Mouse (Mus musculus): ENCODE results near the gene Llgl1. TPM values are rescaled to one million over a fixed set of nuclear protein-coding genes. Genes with fewer than 3 reads are reported as not detected.

The Llgl1 gene
- polyA plus RNA-seq, 1 experiment = 28.7 TPM

DNA sequence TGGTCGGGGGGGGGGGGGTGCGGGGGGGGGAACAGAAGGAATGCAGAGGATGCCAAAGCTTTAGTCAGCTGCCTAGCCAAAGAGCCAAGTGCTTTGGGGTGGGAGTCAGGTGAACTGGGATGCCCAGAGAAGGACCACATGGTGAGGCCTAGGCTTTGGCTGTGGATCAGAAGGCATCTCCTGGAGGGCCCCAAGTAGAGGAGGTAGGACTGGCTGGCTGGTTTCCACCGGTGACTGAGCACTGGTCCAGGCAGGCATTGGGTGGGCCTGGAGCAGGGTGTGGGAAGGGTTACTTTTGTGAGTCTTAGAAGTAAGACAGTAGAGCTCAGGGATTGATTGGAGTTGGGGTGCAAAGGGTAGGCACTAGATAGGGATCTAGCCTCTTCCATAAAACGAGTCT, 2.1 kb downstream of the Llgl1 start:
- H3K4me1 ChIP-seq (ENCODE audit: control insufficient read depth, insufficient read depth, low read length) = peaks cover 6% of the 10 kb centered on the region
- no peak overlapping the region for H3K27ac ChIP-seq (ENCODE audit: insufficient read depth, low read length)
- 0 out of 2 replicates have a peak, but pooled peaks cover under 1% of the 10 kb centered on the region for H3K36me3 ChIP-seq (ENCODE audit: control insufficient read depth, insufficient read depth, low read length, poor library complexity, severe bottlenecking)
- no peaks in the 10 kb centered on the region for H3K27me3 ChIP-seq (ENCODE audit: control insufficient read depth, insufficient read depth, low read length, poor library complexity, severe bottlenecking)
- no peak overlapping the region for H3K9ac ChIP-seq (ENCODE audit: low read depth, poor library complexity, severe bottlenecking)
- H3K4me3 ChIP-seq (ENCODE audit: low read depth, low read length) = no peak overlapping the region
- no peak for TF ChIP-seq EP300 (IDR thresholded peaks at IDR 0.05; ENCODE audit: insufficient read depth, low read depth, low read length)
- H3K9me3 ChIP-seq (replicated peaks; ENCODE audit: control insufficient read depth, insufficient read depth, low read length, poor library complexity, severe bottlenecking) = no peaks in the 10 kb centered on the region

DNA sequence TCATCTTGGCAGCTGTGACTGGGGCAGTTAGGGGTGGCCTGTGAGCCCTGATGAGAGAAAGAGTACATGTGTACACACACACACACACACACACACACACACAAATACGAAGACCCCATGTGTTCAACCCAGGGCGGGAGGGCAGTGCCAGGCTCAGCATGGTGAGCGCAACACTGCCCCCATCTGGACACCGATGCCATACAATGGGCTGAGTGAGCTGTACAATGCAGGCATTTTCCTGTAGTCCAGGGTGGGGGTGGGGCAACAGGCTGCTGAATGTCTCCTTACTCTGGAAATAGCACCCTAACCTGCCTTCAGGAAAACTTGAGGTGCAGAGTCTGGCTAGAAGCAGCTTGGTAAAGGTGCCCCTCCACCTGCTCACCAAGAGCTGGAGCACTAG, 3.6 kb downstream of the Llgl1 start:
- peaks cover 5% of the 10 kb centered on the region; the same call in 1 of the 2 replicates for H3K36me3 ChIP-seq (ENCODE audit: control insufficient read depth, insufficient read depth, low read length, poor library complexity, severe bottlenecking)
- H3K9ac ChIP-seq (ENCODE audit: low read depth, poor library complexity, severe bottlenecking) = no peak overlapping the region
- TF ChIP-seq EP300 (IDR thresholded peaks at IDR 0.05; ENCODE audit: insufficient read depth, low read depth, low read length) (no peak), POLR2A (IDR thresholded peaks at IDR 0.05; ENCODE audit: insufficient read depth, low read length) (no peak), CTCF (IDR thresholded peaks at IDR 0.05; ENCODE audit: low read depth, low read length) (peak; percentile 93)
- H3K4me1 ChIP-seq (ENCODE audit: control insufficient read depth, insufficient read depth, low read length) = peaks cover 6% of the 10 kb centered on the region
- no peaks in the 10 kb centered on the region for H3K9me3 ChIP-seq (replicated peaks; ENCODE audit: control insufficient read depth, insufficient read depth, low read length, poor library complexity, severe bottlenecking)
- no peak overlapping the region for H3K27ac ChIP-seq (ENCODE audit: insufficient read depth, low read length)
- no peak overlapping the region for H3K4me3 ChIP-seq (ENCODE audit: low read depth, low read length)
- H3K27me3 ChIP-seq (ENCODE audit: control insufficient read depth, insufficient read depth, low read length, poor library complexity, severe bottlenecking) = no peaks in the 10 kb centered on the region

DNA sequence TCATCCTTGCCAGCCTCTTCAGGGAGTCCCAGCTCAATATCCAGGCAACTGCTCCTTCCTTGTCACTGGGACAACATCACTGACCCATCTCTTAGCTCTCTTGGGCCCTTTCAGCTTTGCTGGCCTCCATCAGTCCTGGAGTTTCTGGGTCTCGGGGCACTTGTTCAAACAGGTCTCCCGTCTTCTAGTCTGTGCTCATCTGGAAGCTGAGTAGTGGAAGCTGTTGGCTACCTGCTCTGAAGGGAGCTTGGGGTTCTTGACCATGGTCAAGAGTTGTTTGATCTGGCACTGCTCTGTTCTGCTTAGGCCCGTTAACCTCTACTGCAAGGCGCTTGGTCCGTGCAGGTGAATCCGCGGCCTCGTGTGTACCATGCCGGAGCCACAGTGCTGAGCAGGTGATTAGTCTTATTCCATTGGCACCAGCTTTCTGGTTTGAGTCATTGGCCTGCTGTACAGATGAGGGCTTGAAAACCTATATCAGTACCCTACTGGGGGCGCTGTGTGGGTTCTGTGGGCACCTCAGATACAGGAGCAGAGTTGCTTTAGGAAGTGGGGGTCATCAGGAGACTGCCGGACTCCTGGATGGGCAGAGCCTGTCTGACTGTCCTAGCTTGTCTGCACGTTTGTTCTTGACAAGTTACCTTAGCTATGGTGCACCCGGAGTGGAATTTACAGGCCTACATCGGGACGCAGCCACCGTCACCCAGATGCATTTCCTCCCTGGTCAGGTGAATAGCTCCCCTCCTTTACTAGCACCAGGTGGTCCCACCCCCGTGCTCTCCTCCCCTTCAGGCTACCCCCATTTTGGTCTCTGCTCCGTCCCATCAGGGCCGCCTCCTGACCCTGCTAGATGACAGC, 4.7 kb downstream of the Llgl1 start:
- H3K9me3 ChIP-seq (replicated peaks; ENCODE audit: control insufficient read depth, insufficient read depth, low read length, poor library complexity, severe bottlenecking) = no peaks in the 10 kb centered on the region
- TF ChIP-seq POLR2A (IDR thresholded peaks at IDR 0.05; ENCODE audit: insufficient read depth, low read length) (no peak), CTCF (IDR thresholded peaks at IDR 0.05; ENCODE audit: low read depth, low read length) (no peak), EP300 (IDR thresholded peaks at IDR 0.05; ENCODE audit: insufficient read depth, low read depth, low read length) (no peak)
- H3K4me1 ChIP-seq (ENCODE audit: control insufficient read depth, insufficient read depth, low read length) = peaks cover 6% of the 10 kb centered on the region
- H3K27me3 ChIP-seq (ENCODE audit: control insufficient read depth, insufficient read depth, low read length, poor library complexity, severe bottlenecking) = no peaks in the 10 kb centered on the region
- no peak overlapping the region for H3K4me3 ChIP-seq (ENCODE audit: low read depth, low read length)
- no peak overlapping the region for H3K27ac ChIP-seq (ENCODE audit: insufficient read depth, low read length)
- H3K36me3 ChIP-seq (ENCODE audit: control insufficient read depth, insufficient read depth, low read length, poor library complexity, severe bottlenecking) = peaks cover 5% of the 10 kb centered on the region; the same call in 1 of the 2 replicates
- H3K9ac ChIP-seq (ENCODE audit: low read depth, poor library complexity, severe bottlenecking) = no peak overlapping the region

DNA sequence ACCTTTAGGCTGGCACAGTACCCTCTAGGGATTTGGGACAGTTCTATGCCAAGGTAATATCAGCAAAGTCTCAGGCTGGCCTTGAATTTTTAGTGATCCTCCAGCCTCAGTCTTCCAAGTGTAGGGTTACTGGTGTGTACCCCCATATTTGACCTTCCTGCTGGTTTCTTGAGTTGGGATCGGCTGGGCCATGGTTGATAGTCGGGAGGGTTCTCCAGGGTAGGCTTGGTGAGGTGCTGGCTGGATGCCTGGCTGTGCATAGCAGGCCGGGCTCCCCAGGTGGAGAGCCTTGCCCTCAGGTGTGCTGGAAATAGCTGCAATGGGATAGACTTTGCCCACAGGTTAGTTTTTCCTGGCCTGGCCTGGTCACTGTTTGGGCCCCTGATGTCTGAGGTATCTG, 5.7 kb downstream of the Llgl1 start:
- Histone ChIP-seq H3K27me3 (ENCODE audit: control insufficient read depth, insufficient read depth, low read length, poor library complexity, severe bottlenecking) (no peaks in the 10 kb centered on the region), H3K36me3 (ENCODE audit: control insufficient read depth, insufficient read depth, low read length, poor library complexity, severe bottlenecking) (peaks cover 5% of the 10 kb centered on the region; the same call in 1 of the 2 replicates), H3K4me3 (ENCODE audit: low read depth, low read length) (no peak overlapping the region), H3K27ac (ENCODE audit: insufficient read depth, low read length) (no peak overlapping the region), H3K9ac (ENCODE audit: low read depth, poor library complexity, severe bottlenecking) (no peak overlapping the region), H3K4me1 (ENCODE audit: control insufficient read depth, insufficient read depth, low read length) (peaks cover 6% of the 10 kb centered on the region), H3K9me3 (replicated peaks; ENCODE audit: control insufficient read depth, insufficient read depth, low read length, poor library complexity, severe bottlenecking) (no peaks in the 10 kb centered on the region)
- TF ChIP-seq EP300 (IDR thresholded peaks at IDR 0.05; ENCODE audit: insufficient read depth, low read depth, low read length) = no peak
- TF ChIP-seq POLR2A (IDR thresholded peaks at IDR 0.05; ENCODE audit: insufficient read depth, low read length) = no peak
- no peak for TF ChIP-seq CTCF (IDR thresholded peaks at IDR 0.05; ENCODE audit: low read depth, low read length)

DNA sequence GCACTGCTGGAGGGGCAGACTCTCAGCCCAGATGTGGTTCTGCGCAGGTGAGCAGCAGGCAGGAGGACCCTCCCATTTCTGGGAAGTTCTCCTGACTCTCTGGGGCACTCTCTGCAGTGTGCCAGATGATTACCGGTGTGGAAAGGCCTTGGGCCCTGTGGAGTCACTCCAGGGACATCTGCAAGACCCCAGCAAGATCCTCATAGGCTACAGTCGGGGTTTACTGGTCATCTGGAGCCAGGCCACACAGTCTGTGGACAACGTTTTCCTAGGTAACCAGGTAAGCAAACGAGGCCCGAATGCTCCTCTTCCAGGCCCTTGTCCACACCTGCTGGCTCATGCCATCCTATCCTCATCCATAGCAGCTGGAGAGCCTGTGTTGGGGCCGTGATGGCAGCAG, 6.6 kb downstream of the Llgl1 start:
- Histone ChIP-seq H3K36me3 (ENCODE audit: control insufficient read depth, insufficient read depth, low read length, poor library complexity, severe bottlenecking) (peaks cover 5% of the 10 kb centered on the region; the same call in 1 of the 2 replicates), H3K27me3 (ENCODE audit: control insufficient read depth, insufficient read depth, low read length, poor library complexity, severe bottlenecking) (no peaks in the 10 kb centered on the region), H3K4me3 (ENCODE audit: low read depth, low read length) (no peak overlapping the region), H3K27ac (ENCODE audit: insufficient read depth, low read length) (no peak overlapping the region), H3K4me1 (ENCODE audit: control insufficient read depth, insufficient read depth, low read length) (peaks cover 2% of the 10 kb centered on the region), H3K9me3 (replicated peaks; ENCODE audit: control insufficient read depth, insufficient read depth, low read length, poor library complexity, severe bottlenecking) (no peaks in the 10 kb centered on the region), H3K9ac (ENCODE audit: low read depth, poor library complexity, severe bottlenecking) (no peak overlapping the region)
- TF ChIP-seq POLR2A (IDR thresholded peaks at IDR 0.05; ENCODE audit: insufficient read depth, low read length) = no peak
- TF ChIP-seq CTCF (IDR thresholded peaks at IDR 0.05; ENCODE audit: low read depth, low read length) = no peak
- no peak for TF ChIP-seq EP300 (IDR thresholded peaks at IDR 0.05; ENCODE audit: insufficient read depth, low read depth, low read length)

All from ES-Bruce4 (cell line).